Mouse (Mus musculus): ENCODE measurements at regions not wholly inside any gene's neighbourhood (a gene's known extent, or its start where the extent isn't known, plus 50 kb on each side); places are given as distances from the start of the nearest gene placed in this dataset.

- no peak for TF ChIP-seq EP300 (IDR thresholded peaks at IDR 0.05; ENCODE audit: insufficient read depth, low read depth, low read length)
- TF ChIP-seq POLR2A (IDR thresholded peaks at IDR 0.05; ENCODE audit: insufficient read depth, low read length) = no peak
These were observed 621.4 kb downstream of the Slc22a22 start for GRCm38 (mm10) chr15:56856057-56856456.
